Mouse (Mus musculus): ENCODE data around the gene Olfr555.
A peak's percentile ranks its signal among the peaks of the same experiment; 100 is the strongest.
"Not testable (repeated sequence)": the region's sequence is repeated elsewhere in the genome, so short reads cannot be mapped to it uniquely, and the experiment has no call there.

Gene Olfr555

DNA sequence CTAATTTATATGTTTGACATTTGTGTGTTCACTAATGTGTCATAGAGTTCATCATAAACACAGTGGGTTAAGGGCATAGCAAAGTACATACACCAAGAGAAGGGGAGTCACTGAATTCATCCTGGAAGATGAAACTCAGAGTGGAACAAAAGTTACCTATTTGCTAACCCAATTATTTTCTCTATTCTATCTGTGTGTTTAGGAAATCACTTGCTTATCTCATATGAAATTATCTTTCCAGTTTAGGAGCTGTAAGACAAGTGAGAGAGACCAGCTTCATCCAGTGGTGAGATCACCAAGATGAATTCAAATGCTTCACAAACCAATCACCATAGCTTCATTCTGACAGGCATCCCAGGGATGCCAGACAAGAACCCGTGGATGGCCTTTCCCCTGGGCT lies at the start of gene Olfr555:
Gene Olfr555 (plus strand): TSS at position 301 of the 400 bp plus-strand sequence.
- DNase-seq = no peak

DNA sequence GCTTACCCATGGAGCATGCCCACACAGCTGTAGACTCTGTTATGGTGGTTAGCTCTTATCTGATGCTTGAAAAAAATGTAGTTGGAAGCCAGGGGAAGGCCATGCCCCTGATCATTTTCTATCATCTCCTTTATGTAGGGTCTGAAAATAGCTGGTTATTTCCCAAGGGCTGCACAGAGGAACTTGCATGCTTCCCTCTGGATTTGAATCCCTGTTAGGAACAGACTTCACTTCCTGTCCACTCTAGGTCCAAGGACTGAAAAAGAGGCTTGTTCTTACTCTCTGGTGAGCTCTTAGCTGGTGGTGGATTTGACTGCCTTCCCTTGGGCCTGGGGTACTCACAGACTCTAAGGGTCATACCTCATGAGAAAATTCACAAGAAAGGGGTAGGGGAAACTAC lies 40.5 kb upstream of the Olfr555 start, which contains the start of gene Olfr553:
Gene Olfr553 (minus strand): TSS at position 101 of the 400 bp plus-strand sequence.
- DNase-seq = no peak

DNA sequence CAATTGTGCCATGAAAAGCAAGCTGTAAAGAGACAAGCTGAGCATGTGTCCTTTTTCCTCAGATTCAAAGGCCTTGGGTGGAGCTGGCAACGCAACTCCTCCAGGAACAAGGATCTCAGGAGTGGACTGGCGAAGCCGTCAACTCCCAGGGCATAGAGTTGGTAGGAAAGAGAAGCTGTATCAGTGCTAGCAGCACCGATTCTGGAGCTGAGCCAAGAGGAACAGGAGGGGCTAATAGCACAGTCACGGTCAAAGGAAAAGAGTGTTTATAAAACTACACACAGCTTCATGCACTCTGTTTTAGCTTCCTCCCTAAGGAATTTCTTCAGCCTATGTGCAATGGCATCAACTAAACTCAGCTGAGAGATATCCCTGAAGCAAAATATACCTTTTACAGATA lies 39.0 kb upstream of the Olfr555 start:
- DNase-seq = no peak

- DNase-seq = peak in 1 of 2 experiments; percentile 9
Observed at GRCm38 (mm10) chr7:102620368-102620767, 38.3 kb upstream of the Olfr555 start.

DNA sequence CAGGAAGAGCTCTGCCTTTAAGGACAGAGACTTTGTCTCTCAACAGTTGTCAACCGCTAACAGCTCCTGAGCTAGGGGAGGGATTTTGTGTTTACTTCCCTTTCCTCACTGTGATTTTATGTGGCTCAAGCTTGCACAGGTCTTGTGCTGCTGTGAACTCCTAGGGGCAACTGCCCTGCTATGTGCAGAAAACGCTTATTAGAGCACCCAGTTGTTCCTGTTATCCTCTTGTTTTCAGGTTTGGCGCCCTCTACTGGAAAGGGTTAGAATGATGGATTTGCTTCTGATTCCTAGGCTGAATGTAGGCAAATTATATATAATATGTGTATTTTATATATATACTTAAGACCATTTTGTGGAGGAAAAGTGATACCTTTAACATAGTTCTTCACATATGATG lies 22.0 kb upstream of the Olfr555 start:
- peak; percentile 9 to 37 for DNase-seq

DNA sequence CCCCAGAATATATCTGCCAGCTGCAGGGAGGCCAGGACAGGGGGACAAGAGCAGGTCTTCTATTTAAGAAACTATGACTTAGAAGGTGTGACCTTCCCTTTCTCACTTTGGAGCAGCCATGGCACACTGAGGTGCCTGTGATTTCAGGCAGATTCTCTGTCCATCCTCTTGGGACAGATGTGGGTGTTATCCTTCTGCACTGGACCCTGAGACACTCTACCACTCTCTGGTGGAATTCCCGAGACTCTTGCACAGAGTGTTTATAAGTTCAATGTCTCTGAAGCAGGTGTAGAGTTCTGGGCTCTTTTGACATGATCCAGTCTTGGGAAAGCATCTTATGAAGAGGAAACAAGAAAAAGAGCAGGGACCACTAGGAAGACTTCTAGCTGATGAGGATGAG lies 20.5 kb upstream of the Olfr555 start, which contains the start of gene Olfr554:
Gene Olfr554 (plus strand): TSS at position 301 of the 400 bp plus-strand sequence.
- DNase-seq = no peak

- DNase-seq = not testable (repeated sequence)
Observed at GRCm38 (mm10) chr7:102644945-102645344, 13.7 kb upstream of the Olfr555 start.

GRCm38 (mm10) chr7:102664599-102664998 lies 6.0 kb downstream of the Olfr555 start, which contains the start of gene Olfr556:
TSS of gene Olfr556 (plus strand) at chr7:102664899.
- DNase-seq = no peak

DNA sequence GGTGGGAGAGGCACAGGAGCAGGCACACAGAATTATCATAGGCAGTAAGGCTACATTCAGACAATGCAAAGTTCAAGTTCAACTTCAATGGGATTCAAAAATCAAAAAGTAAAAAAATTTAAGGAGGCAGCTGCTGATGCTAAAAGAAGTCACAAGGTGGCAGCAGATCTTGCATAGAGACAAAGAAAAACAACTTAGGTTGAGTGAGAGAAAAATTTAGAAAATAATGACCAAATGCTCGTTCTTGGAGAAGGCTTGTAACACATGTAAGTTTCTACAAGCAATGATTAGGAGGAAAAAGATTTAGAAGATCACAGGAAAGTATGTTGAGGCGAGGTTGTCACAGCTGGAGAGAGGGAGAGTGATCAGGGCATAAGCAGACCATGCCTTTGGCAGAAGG lies 6.8 kb downstream of the Olfr555 start:
- DNase-seq = no peak

DNA sequence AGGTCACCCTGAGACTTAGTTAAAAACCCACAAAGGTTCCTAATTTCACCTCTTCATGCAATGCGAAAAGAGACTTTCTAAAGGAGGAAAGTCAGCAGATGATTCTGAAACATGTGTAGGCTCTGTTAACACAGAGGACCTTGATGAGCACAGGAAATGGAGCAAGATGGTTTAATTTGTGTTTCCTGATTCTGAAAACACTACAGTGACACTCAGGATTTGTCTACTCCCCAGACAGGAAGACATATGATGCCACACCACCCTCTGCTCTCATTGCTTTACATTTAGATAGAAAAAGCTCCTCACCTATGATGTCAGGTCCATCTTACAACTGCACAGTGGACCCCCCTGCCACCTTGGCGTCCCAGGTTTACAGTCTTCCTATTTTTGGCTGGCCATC lies 17.6 kb downstream of the Olfr555 start:
- no peak for DNase-seq

DNA sequence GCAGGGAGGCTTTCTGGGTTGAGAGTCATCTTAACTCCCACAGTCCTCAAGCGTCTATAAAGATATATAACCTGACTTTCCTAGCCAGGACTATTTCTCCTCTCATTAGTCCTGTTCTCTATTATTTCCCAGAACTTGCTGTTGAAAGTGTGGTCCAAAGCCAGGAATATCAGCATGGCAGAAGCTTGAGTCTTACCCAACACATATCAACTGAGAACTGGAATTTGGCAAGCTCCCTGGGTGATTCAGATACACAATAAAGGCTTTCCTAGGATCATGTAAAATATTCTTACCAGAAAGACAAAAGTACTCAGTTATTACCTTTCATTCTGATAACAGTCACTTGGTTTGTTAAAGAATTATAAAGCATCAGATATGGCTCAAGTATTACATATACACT lies 23.3 kb downstream of the Olfr555 start:
- no peak for DNase-seq

- DNase-seq = peak; percentile 70 to 72
Observed at GRCm38 (mm10) chr7:102686944-102687501, 28.4 kb downstream of the Olfr555 start, which contains the start of gene Trim68. TSS of gene Trim68 (minus strand) at chr7:102687327.

- peak; percentile 9 to 24 for DNase-seq
Observed at GRCm38 (mm10) chr7:102695358-102696125, 36.9 kb downstream of the Olfr555 start, which contains the start of gene Olfr557. TSS of gene Olfr557 (plus strand) at chr7:102695910.

DNA sequence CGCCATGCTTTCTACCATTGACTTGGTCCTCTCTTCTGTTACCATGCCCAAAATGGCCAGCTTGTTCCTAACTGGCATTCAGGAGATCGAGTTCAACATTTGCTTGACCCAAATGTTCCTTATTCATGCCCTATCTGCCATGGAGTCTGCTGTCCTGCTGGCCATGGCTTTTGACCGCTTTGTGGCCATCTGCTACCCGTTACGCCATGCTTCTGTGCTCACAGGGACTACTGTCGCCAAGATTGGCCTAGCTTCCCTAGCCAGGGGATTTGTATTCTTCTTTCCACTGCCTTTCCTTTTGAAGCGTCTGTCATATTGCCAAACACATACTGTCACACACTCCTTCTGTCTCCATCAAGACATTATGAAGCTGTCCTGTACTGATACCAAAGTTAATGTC lies 39.8 kb downstream of the Olfr555 start:
- DNase-seq = peak; percentile 25 to 42

GRCm38 (mm10) chr7:102701915-102702314 lies 43.3 kb downstream of the Olfr555 start, which contains the start of gene Olfr558:
TSS of gene Olfr558 (plus strand) at chr7:102702215.
- DNase-seq = no peak
